Mouse (Mus musculus): ENCODE measurements around the gene Emilin2. TPM values are rescaled to one million over a fixed set of nuclear protein-coding genes. Genes with fewer than 3 reads are reported as not detected.

The Emilin2 gene
- polyA plus RNA-seq, 1 experiment: 7.9 TPM

DNA sequence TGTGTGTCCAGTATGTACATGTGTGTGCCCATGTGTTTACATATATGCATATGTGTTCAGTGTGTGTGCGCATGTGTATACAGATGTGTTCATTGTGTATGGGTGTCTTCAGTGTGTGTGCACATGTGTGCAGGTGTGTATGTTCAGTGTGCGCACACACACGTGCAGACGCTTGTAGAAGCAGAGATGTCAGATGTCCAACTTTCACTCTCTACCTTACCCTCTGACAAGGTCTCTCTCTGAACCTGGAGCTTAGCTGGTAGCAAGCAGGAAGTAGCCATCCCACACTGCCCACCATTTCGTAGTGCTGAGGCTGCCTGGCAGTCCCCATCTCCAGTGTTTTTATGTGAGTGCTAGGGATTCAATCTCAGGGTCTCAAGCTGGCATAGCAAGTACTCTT is 3.5 kb downstream of the Emilin2 start:
- Histone ChIP-seq H3K36me3 (ENCODE audit: control insufficient read depth, insufficient read depth) (no peaks in the 10 kb centered on the region), H3K4me3 (ENCODE audit: insufficient read depth, poor library complexity, severe bottlenecking) (no peak overlapping the region), H3ac (ENCODE audit: control insufficient read depth, insufficient read length, low read depth) (no peak overlapping the region), H3K79me2 (ENCODE audit: control insufficient read depth, insufficient read depth) (no peaks in the 10 kb centered on the region), H3K79me3 (ENCODE audit: low read depth) (no peaks in the 10 kb centered on the region), H3K27me3 (ENCODE audit: control insufficient read depth, insufficient read depth, insufficient read length) (no peaks in the 10 kb centered on the region)
- TF ChIP-seq USF1 (IDR thresholded peaks at IDR 0.05; ENCODE audit: low read depth) (no peak), FOSL1 (IDR thresholded peaks at IDR 0.05; ENCODE audit: insufficient read depth, low read length, poor library complexity, severe bottlenecking) (no peak), MYOG (IDR thresholded peaks at IDR 0.05; ENCODE audit: control insufficient read depth, extremely low read depth, insufficient read length) (no peak), CEBPB (IDR thresholded peaks at IDR 0.05; ENCODE audit: low read depth) (no peak), CTCF (IDR thresholded peaks at IDR 0.05; ENCODE audit: control insufficient read depth, insufficient read depth, insufficient read length) (no peak), MAX (IDR thresholded peaks at IDR 0.05) (no peak), MYOD1 (IDR thresholded peaks at IDR 0.05; ENCODE audit: control insufficient read depth, insufficient read length, low read depth) (no peak)

DNA sequence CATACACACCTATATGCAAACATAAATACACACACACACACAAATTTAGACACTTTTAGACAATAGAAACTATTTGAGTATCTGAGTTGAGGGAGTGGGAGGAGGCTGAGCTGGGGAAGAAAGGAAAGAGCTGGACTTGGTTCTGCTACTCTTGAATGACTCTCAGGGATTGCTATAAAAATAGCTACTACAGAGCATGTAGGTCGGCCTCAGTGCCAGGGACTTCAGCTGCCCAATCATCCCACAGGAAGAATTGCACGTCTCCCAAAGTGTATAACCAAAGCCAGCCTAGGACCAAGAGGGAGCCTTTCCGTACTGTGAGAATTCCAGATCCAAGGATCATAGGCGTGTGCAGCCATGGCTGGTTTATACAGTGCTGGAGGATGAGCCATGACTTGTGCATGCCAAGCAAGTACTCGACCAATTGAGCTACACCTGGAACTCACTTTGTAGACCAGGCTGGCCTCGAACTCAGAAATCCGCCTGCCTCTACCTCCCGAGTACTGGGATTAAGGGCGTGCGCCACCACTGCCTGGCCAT is 4.5 kb downstream of the Emilin2 start:
- H3ac ChIP-seq (ENCODE audit: control insufficient read depth, insufficient read length, low read depth): no peak overlapping the region
- H3K27me3 ChIP-seq (ENCODE audit: control insufficient read depth, insufficient read depth, insufficient read length): no peaks in the 10 kb centered on the region
- H3K79me2 ChIP-seq (ENCODE audit: control insufficient read depth, insufficient read depth): no peaks in the 10 kb centered on the region
- no peaks in the 10 kb centered on the region for H3K79me3 ChIP-seq (ENCODE audit: low read depth)
- H3K4me3 ChIP-seq (ENCODE audit: insufficient read depth, poor library complexity, severe bottlenecking): no peak overlapping the region
- H3K36me3 ChIP-seq (ENCODE audit: control insufficient read depth, insufficient read depth): no peaks in the 10 kb centered on the region
- TF ChIP-seq USF1 (IDR thresholded peaks at IDR 0.05; ENCODE audit: low read depth) (no peak), MYOD1 (IDR thresholded peaks at IDR 0.05; ENCODE audit: control insufficient read depth, insufficient read length, low read depth) (no peak), FOSL1 (IDR thresholded peaks at IDR 0.05; ENCODE audit: insufficient read depth, low read length, poor library complexity, severe bottlenecking) (no peak), MYOG (IDR thresholded peaks at IDR 0.05; ENCODE audit: control insufficient read depth, extremely low read depth, insufficient read length) (no peak), CEBPB (IDR thresholded peaks at IDR 0.05; ENCODE audit: low read depth) (no peak), MAX (IDR thresholded peaks at IDR 0.05) (no peak), CTCF (IDR thresholded peaks at IDR 0.05; ENCODE audit: control insufficient read depth, insufficient read depth, insufficient read length) (no peak)

DNA sequence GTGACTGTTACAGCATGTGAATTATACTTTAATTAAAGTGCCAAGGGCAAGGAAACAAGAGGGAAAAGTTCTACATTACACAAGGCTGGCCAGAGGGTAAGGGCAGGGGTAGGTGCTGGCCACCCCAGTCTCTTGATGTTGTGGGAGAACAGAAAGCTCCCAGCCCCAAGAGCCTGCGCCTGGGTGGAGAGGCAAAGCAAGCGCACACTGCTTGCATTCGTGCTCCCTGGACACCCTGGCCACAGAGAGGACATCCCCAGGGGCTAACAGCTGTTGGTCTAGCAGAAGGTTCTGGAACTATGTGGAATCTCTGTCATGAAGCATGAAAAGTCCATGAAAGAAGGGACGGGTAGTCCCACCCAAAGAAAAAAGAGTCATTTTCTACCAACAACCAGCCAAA is 5.1 kb downstream of the Emilin2 start:
- Histone ChIP-seq H3K79me2 (ENCODE audit: control insufficient read depth, insufficient read depth) (no peaks in the 10 kb centered on the region), H3K27me3 (ENCODE audit: control insufficient read depth, insufficient read depth, insufficient read length) (no peaks in the 10 kb centered on the region), H3ac (ENCODE audit: control insufficient read depth, insufficient read length, low read depth) (no peak overlapping the region), H3K4me3 (ENCODE audit: insufficient read depth, poor library complexity, severe bottlenecking) (no peak overlapping the region), H3K79me3 (ENCODE audit: low read depth) (no peaks in the 10 kb centered on the region), H3K36me3 (ENCODE audit: control insufficient read depth, insufficient read depth) (no peaks in the 10 kb centered on the region)
- no peak for TF ChIP-seq MYOD1 (IDR thresholded peaks at IDR 0.05; ENCODE audit: control insufficient read depth, insufficient read length, low read depth)
- no peak for TF ChIP-seq MAX (IDR thresholded peaks at IDR 0.05)
- no peak for TF ChIP-seq CEBPB (IDR thresholded peaks at IDR 0.05; ENCODE audit: low read depth)

DNA sequence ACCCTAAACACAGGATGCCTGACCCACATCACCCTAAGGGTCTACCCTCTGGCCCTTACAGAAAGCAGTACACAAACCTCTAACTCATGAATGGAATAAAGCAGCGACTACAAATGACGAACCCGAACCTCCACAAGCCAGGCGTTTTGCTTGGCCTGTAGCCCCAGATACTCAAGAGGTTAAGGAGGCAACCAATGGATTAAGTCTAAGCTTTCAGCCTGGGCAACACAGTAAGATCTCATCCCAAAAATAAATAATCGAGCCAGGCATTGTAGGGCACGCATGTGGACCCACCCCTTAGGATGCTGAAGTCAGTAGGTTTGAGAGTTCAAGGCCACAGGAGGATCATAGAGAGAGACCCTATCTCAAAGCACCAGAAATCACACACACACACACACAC is 5.7 kb downstream of the Emilin2 start:
- no peaks in the 10 kb centered on the region for H3K79me2 ChIP-seq (ENCODE audit: control insufficient read depth, insufficient read depth)
- H3K79me3 ChIP-seq (ENCODE audit: low read depth): no peaks in the 10 kb centered on the region
- no peaks in the 10 kb centered on the region for H3K36me3 ChIP-seq (ENCODE audit: control insufficient read depth, insufficient read depth)
- H3K27me3 ChIP-seq (ENCODE audit: control insufficient read depth, insufficient read depth, insufficient read length): no peaks in the 10 kb centered on the region
- TF ChIP-seq MYOG (IDR thresholded peaks at IDR 0.05; ENCODE audit: control insufficient read depth, extremely low read depth, insufficient read length): no peak
- TF ChIP-seq MYOD1 (IDR thresholded peaks at IDR 0.05; ENCODE audit: control insufficient read depth, insufficient read length, low read depth): no peak
- TF ChIP-seq FOSL1 (IDR thresholded peaks at IDR 0.05; ENCODE audit: insufficient read depth, low read length, poor library complexity, severe bottlenecking): no peak
- TF ChIP-seq CTCF (IDR thresholded peaks at IDR 0.05; ENCODE audit: control insufficient read depth, insufficient read depth, insufficient read length): no peak
- no peak overlapping the region for H3ac ChIP-seq (ENCODE audit: control insufficient read depth, insufficient read length, low read depth)
- no peak overlapping the region for H3K4me3 ChIP-seq (ENCODE audit: insufficient read depth, poor library complexity, severe bottlenecking)

DNA sequence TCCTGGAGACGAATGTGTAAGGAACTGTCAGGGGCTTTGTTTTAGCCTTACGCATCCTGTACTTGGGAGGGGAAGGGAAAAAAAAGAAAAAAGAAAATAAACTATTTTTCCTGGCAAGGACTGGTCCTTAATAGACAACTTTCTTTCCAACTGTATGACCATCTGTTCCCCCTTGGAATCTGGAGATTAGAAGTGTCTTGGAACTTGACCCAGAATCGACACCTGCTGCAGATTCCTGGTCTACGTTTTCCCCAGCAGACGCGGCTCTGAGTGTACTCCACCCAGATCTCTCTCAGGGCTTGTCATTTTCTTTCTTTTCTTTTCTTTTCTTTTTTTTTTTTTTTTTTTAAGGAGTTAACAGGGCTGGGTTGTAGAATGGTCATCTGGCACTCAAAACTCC is 8.3 kb downstream of the Emilin2 start:
- no peak for TF ChIP-seq FOSL1 (IDR thresholded peaks at IDR 0.05; ENCODE audit: insufficient read depth, low read length, poor library complexity, severe bottlenecking)
- TF ChIP-seq MAX (IDR thresholded peaks at IDR 0.05): no peak
- no peak for TF ChIP-seq MYOG (IDR thresholded peaks at IDR 0.05; ENCODE audit: control insufficient read depth, extremely low read depth, insufficient read length)
- no peak for TF ChIP-seq USF1 (IDR thresholded peaks at IDR 0.05; ENCODE audit: low read depth)
- TF ChIP-seq MYOD1 (IDR thresholded peaks at IDR 0.05; ENCODE audit: control insufficient read depth, insufficient read length, low read depth): no peak
- TF ChIP-seq CEBPB (IDR thresholded peaks at IDR 0.05; ENCODE audit: low read depth): no peak
- no peak for TF ChIP-seq CTCF (IDR thresholded peaks at IDR 0.05; ENCODE audit: control insufficient read depth, insufficient read depth, insufficient read length)
- H3K36me3 ChIP-seq (ENCODE audit: control insufficient read depth, insufficient read depth): no peaks in the 10 kb centered on the region
- H3K4me3 ChIP-seq (ENCODE audit: insufficient read depth, poor library complexity, severe bottlenecking): no peak overlapping the region
- no peaks in the 10 kb centered on the region for H3K79me3 ChIP-seq (ENCODE audit: low read depth)
- no peaks in the 10 kb centered on the region for H3K27me3 ChIP-seq (ENCODE audit: control insufficient read depth, insufficient read depth, insufficient read length)
- H3ac ChIP-seq (ENCODE audit: control insufficient read depth, insufficient read length, low read depth): no peak overlapping the region
- no peaks in the 10 kb centered on the region for H3K79me2 ChIP-seq (ENCODE audit: control insufficient read depth, insufficient read depth)

DNA sequence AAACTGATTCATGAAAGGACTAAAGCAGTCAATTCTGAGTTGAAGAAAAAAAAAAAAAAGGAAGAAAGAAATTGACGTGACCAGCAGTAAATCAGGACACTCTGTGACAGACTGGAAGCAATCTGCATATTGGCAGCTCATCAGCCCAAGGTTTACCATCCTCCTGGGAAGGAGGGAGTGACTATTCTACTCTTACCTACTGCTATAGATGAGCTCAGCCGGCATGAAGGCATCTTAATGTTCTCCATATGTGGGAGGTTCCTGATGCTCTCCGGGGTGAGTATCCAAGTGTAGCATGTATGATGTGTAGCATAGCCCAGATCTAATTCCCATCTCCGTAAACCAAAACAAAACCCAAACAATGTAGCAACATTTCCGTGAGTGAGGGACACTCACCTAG is 10.4 kb downstream of the Emilin2 start:
- Histone ChIP-seq H3K27me3 (ENCODE audit: control insufficient read depth, insufficient read depth, insufficient read length) (no peaks in the 10 kb centered on the region), H3K79me2 (ENCODE audit: control insufficient read depth, insufficient read depth) (no peaks in the 10 kb centered on the region), H3K36me3 (ENCODE audit: control insufficient read depth, insufficient read depth) (no peaks in the 10 kb centered on the region), H3ac (ENCODE audit: control insufficient read depth, insufficient read length, low read depth) (no peak overlapping the region), H3K79me3 (ENCODE audit: low read depth) (no peaks in the 10 kb centered on the region), H3K4me3 (ENCODE audit: insufficient read depth, poor library complexity, severe bottlenecking) (no peak overlapping the region)
- TF ChIP-seq MYOD1 (IDR thresholded peaks at IDR 0.05; ENCODE audit: control insufficient read depth, insufficient read length, low read depth): no peak
- TF ChIP-seq CEBPB (IDR thresholded peaks at IDR 0.05; ENCODE audit: low read depth): no peak
- TF ChIP-seq FOSL1 (IDR thresholded peaks at IDR 0.05; ENCODE audit: insufficient read depth, low read length, poor library complexity, severe bottlenecking): no peak
- no peak for TF ChIP-seq USF1 (IDR thresholded peaks at IDR 0.05; ENCODE audit: low read depth)
- no peak for TF ChIP-seq MYOG (IDR thresholded peaks at IDR 0.05; ENCODE audit: control insufficient read depth, extremely low read depth, insufficient read length)
- TF ChIP-seq MAX (IDR thresholded peaks at IDR 0.05): no peak
- TF ChIP-seq CTCF (IDR thresholded peaks at IDR 0.05; ENCODE audit: control insufficient read depth, insufficient read depth, insufficient read length): no peak
